Mouse (Mus musculus) spleen, postnatal 4 days (tissue): ENCODE data around the gene Trem3.
A peak's percentile ranks its signal among the peaks of the same experiment; 100 is the strongest.

ENCODE experiments used
- DNase-seq, 2 experiments: peaks; one replicate each; pipeline ENCODE4 v3.0.0; 2022; ENCODE audit warnings: low spot score in 2 of 2

The Trem3 gene

GRCm38 (mm10) chr17:48247221-48247928, at the start of gene Trem3:
Gene Trem3 (plus strand): TSS chr17:48247777.
- peak; percentile 30 to 66 for DNase-seq

- DNase-seq: peak; percentile 8 to 50
Measured at GRCm38 (mm10) chr17:48203086-48203485, 44.5 kb upstream of the Trem3 start.

- DNase-seq: peak; percentile 9 to 53
Measured at GRCm38 (mm10) chr17:48212596-48212995, 35.0 kb upstream of the Trem3 start.

- peak; percentile 7 to 49 for DNase-seq
Measured at GRCm38 (mm10) chr17:48213511-48213910, 34.1 kb upstream of the Trem3 start.

- peak; percentile 3 to 41 for DNase-seq
Measured at GRCm38 (mm10) chr17:48215429-48215828, 32.1 kb upstream of the Trem3 start.

- peak; percentile 9 to 41 for DNase-seq
Measured at GRCm38 (mm10) chr17:48230680-48231079, 16.9 kb upstream of the Trem3 start.

- peak; percentile 19 to 63 for DNase-seq
Measured at GRCm38 (mm10) chr17:48232518-48232917, 15.1 kb upstream of the Trem3 start, which contains the start of gene Trem1. Gene Trem1 (plus strand): TSS chr17:48232768.

- peak; percentile 7 to 35 for DNase-seq
Measured at GRCm38 (mm10) chr17:48233789-48234188, 13.8 kb upstream of the Trem3 start.

GRCm38 (mm10) chr17:48234550-48234949, 13.0 kb upstream of the Trem3 start:
- peak; percentile 4 to 40 for DNase-seq

GRCm38 (mm10) chr17:48235773-48236370, 11.7 kb upstream of the Trem3 start:
- peak; percentile 3 to 27 for DNase-seq

- DNase-seq: peak in 1 of 2 experiments; percentile 40
Measured at GRCm38 (mm10) chr17:48237621-48238020, 10.0 kb upstream of the Trem3 start.

- no peak for DNase-seq
Measured at GRCm38 (mm10) chr17:48249039-48249438, 1.5 kb downstream of the Trem3 start.

- no peak for DNase-seq
Measured at GRCm38 (mm10) chr17:48249501-48249900, 1.9 kb downstream of the Trem3 start.

GRCm38 (mm10) chr17:48250631-48251030, 3.1 kb downstream of the Trem3 start:
- no peak for DNase-seq

- DNase-seq: no peak
Measured at GRCm38 (mm10) chr17:48256575-48256974, 9.0 kb downstream of the Trem3 start.

GRCm38 (mm10) chr17:48261868-48262267, 14.3 kb downstream of the Trem3 start:
- no peak for DNase-seq

- no peak for DNase-seq
Measured at GRCm38 (mm10) chr17:48263741-48264362, 16.3 kb downstream of the Trem3 start, which contains the start of gene Treml4. Gene Treml4 (plus strand): TSS chr17:48264295.

GRCm38 (mm10) chr17:48264662-48265061, 17.1 kb downstream of the Trem3 start:
- DNase-seq: no peak

- no peak for DNase-seq
Measured at GRCm38 (mm10) chr17:48266138-48266537, 18.6 kb downstream of the Trem3 start.

- DNase-seq: no peak
Measured at GRCm38 (mm10) chr17:48266610-48267304, 19.2 kb downstream of the Trem3 start.

- DNase-seq: no peak
Measured at GRCm38 (mm10) chr17:48267591-48267990, 20.0 kb downstream of the Trem3 start.

- no peak for DNase-seq
Measured at GRCm38 (mm10) chr17:48268276-48268675, 20.7 kb downstream of the Trem3 start.
